Mouse (Mus musculus) intestine, postnatal 0 days (tissue): ENCODE results near the gene Lasp1. TPM values are rescaled to one million over a fixed set of nuclear protein-coding genes. Genes with fewer than 3 reads are reported as not detected.

Source experiments
- ATAC-seq: fragments of 200-750 bp; cut with Nextera tagmentation; 2 replicates; pipeline ENCODE4 v1.8.0; 2017; ENCODE audit warnings: mild to moderate bottlenecking, moderate TSS enrichment, moderate library complexity
- H3K27ac ChIP-seq: fragments of 300-500 bp; sonication (generic); 2 replicates; pipeline ENCODE4 v1.5.1; 2014; ENCODE audit warnings: mild to moderate bottlenecking, low read depth, low read length, moderate library complexity
- H3K27me3 ChIP-seq: fragments of 300-500 bp; sonication (generic); replicated peaks from 2 replicates; pipeline ENCODE4 v1.6.1; 2014; ENCODE audit warnings: low read length, mixed read lengths; ENCODE audit not compliant: control insufficient read depth, insufficient read depth
- H3K36me3 ChIP-seq: fragments of 300-500 bp; sonication (generic); 2 replicates; pipeline ENCODE4 v1.6.1; 2014; ENCODE audit warnings: mild to moderate bottlenecking, moderate library complexity; ENCODE audit not compliant: control insufficient read depth, insufficient read depth
- H3K4me1 ChIP-seq: fragments of 300-500 bp; sonication (generic); replicated peaks from 2 replicates; pipeline ENCODE4 v1.6.1; 2014; ENCODE audit warnings: antibody characterized with exemption, low read length, mixed read lengths; ENCODE audit not compliant: control insufficient read depth, insufficient read depth
- H3K4me2 ChIP-seq: fragments of 300-500 bp; sonication (generic); replicated peaks from 2 replicates; pipeline ENCODE4 v1.6.1; 2014; ENCODE audit warnings: low read depth, mild to moderate bottlenecking, moderate library complexity
- H3K4me3 ChIP-seq: fragments of 300-500 bp; sonication (generic); 2 replicates; pipeline ENCODE4 v1.5.1; 2014; ENCODE audit warnings: low read depth, low read length
- H3K9ac ChIP-seq: fragments of 300-500 bp; sonication (generic); 2 replicates; pipeline ENCODE4 v1.6.1; 2014; ENCODE audit warnings: mild to moderate bottlenecking, low read depth, low read length
- H3K9me3 ChIP-seq: fragments of 300-500 bp; sonication (generic); 2 replicates; pipeline ENCODE4 v1.6.1; 2016; ENCODE audit warnings: mixed run types; ENCODE audit not compliant: control insufficient read depth
- CTCF ChIP-seq: sonication (generic); IDR thresholded peaks from 2 replicates; pipeline ENCODE4 v1.5.1; 2016; ENCODE audit warnings: low read depth, mild to moderate bottlenecking, control low read depth, antibody characterized with exemption, moderate library complexity
- WGBS: fragments of 180-500 bp; shearing (Covaris S2); extraction: QIAGEN DNeasy Blood & Tissue Kit; methylation state at CpG from one replicate; pipeline ENCODE4 v1.1.7; 2014; 5-methylcytosine and 5-hydroxymethylcytosine counted together
- polyA plus RNA-seq: library from polyadenylated mRNA; unstranded; fragments of >200 nt; fragmentation: Nextera tagmentation; extraction: Ambion mirVana; gene quantifications from 2 replicates; pipeline ENCODE4 v1.2.1, GENCODE M21; 2015

Gene Lasp1
- polyA plus RNA-seq, 1 experiment from 2014 or later, result 98.2 TPM

- Histone ChIP-seq H3K9ac (no peak overlapping the region), H3K36me3 (peaks cover 18% of the 10 kb centered on the region), H3K4me3 (no peak overlapping the region), H3K4me1 (peaks cover 51% of the 10 kb centered on the region), H3K27ac (peak overlapping the region; percentile 58), H3K9me3 (no peaks in the 10 kb centered on the region), H3K27me3 (no peaks in the 10 kb centered on the region), H3K4me2 (peak overlapping the region; percentile 13; the same call in 1 of the 2 replicates)
- WGBS, result 36% methylated on average over 2 of the region's 2 CpGs
- TF ChIP-seq CTCF, result no peak
- ATAC-seq, result no peak
Measured at GRCm38 (mm10) chr11:97808093-97808492, 9.3 kb downstream of the Lasp1 start.

GRCm38 (mm10) chr11:97808621-97809234 lies 9.9 kb downstream of the Lasp1 start:
- no peak overlapping the region for H3K9ac ChIP-seq
- no peak overlapping the region for H3K4me2 ChIP-seq

DNA sequence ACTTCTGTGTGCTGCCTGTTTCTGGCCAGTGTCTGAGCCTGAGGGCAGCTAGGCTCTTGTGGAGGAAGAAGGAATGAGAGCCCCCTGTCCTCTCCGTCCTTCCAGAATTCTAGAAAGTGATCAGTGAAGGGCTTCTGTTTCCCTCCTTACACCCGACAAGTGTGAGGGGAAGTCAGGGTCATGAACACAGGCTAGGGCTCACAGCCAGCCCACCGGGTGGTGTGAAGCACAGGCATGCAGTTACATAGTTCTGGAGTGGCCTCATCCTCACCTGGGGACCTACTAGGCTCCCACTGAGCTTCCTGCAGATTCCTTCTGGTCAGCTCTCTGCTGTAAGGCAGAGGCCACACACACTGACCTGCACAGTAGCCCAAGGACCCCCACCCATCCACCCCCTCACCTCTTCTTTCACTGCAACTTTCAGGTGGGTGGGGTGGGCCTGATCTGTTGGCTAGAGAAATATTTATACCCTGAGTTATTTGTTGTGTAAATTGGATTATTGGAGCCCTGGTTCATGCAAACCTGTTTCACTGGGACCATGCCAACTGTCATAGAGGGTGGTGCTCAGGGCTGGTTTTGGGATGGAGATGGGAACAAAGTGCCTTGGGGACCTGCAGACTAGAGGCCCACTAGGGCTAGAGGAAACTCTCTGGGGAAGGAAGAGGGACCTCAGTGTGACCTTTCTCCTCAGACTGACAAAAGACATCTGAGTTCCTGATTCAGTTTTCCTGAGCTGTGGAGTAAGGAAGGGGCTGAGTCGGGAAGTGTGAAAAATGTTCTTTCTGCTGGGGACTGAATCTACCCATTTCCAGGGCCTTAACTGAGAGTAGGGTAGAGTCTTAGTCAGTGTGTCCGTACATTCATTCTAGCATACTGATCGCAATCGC lies 10.7 kb downstream of the Lasp1 start:
- Histone ChIP-seq H3K27ac (peak overlapping the region; percentile 58), H3K4me2 (0 out of 2 replicates have a peak overlapping the region, but pooled peaks have one; percentile 24), H3K4me3 (no peak overlapping the region), H3K9me3 (no peaks in the 10 kb centered on the region), H3K36me3 (peaks cover 31% of the 10 kb centered on the region), H3K9ac (no peak overlapping the region), H3K27me3 (no peaks in the 10 kb centered on the region), H3K4me1 (peaks cover 60% of the 10 kb centered on the region)
- no peak for ATAC-seq
- no peak for TF ChIP-seq CTCF
- 49% methylated on average over 7 of the region's 7 CpGs for WGBS

More at GRCm38 (mm10) chr11:97808621-97809234, 9.9 kb downstream of the Lasp1 start:
- H3K4me1 ChIP-seq, result peaks cover 57% of the 10 kb centered on the region
- WGBS, result 30% methylated on average over 5 of the region's 5 CpGs
- H3K9me3 ChIP-seq, result no peaks in the 10 kb centered on the region
- H3K4me3 ChIP-seq, result no peak overlapping the region
- TF ChIP-seq CTCF, result no peak
- no peak for ATAC-seq
- H3K27me3 ChIP-seq, result no peaks in the 10 kb centered on the region
- H3K27ac ChIP-seq, result peak overlapping the region; percentile 58
- peaks cover 25% of the 10 kb centered on the region for H3K36me3 ChIP-seq

GRCm38 (mm10) chr11:97810356-97810755 lies 11.6 kb downstream of the Lasp1 start:
- TF ChIP-seq CTCF, result no peak
- peak overlapping the region; percentile 62 for H3K27ac ChIP-seq
- H3K9me3 ChIP-seq, result no peaks in the 10 kb centered on the region
- peak overlapping the region; percentile 37; the same call in 1 of the 2 replicates for H3K9ac ChIP-seq
- no peak for ATAC-seq
- peaks cover 40% of the 10 kb centered on the region for H3K36me3 ChIP-seq
- 41% methylated on average over 7 of the region's 7 CpGs for WGBS
- H3K4me3 ChIP-seq, result no peak overlapping the region
- H3K4me2 ChIP-seq, result 0 out of 2 replicates have a peak overlapping the region, but pooled peaks have one; percentile 24
- no peaks in the 10 kb centered on the region for H3K27me3 ChIP-seq
- peaks cover 61% of the 10 kb centered on the region for H3K4me1 ChIP-seq

- no peak for ATAC-seq
- H3K27ac ChIP-seq, result peak overlapping the region; percentile 92
- peaks cover 46% of the 10 kb centered on the region for H3K36me3 ChIP-seq
- peak overlapping the region; percentile 24; the same call in 1 of the 2 replicates for H3K4me2 ChIP-seq
- TF ChIP-seq CTCF, result no peak
- H3K4me3 ChIP-seq, result no peak overlapping the region
- H3K27me3 ChIP-seq, result no peaks in the 10 kb centered on the region
- H3K9ac ChIP-seq, result peak overlapping the region; percentile 37; the same call in 1 of the 2 replicates
- H3K4me1 ChIP-seq, result peaks cover 59% of the 10 kb centered on the region
- no peaks in the 10 kb centered on the region for H3K9me3 ChIP-seq
- WGBS, result 34% methylated on average over 3 of the region's 3 CpGs
Measured at GRCm38 (mm10) chr11:97810970-97811369, 12.2 kb downstream of the Lasp1 start.

- H3K36me3 ChIP-seq, result peaks cover 47% of the 10 kb centered on the region
- peak overlapping the region; percentile 92 for H3K27ac ChIP-seq
- H3K9ac ChIP-seq, result 0 out of 2 replicates have a peak overlapping the region, but pooled peaks have one; percentile 37
- no peaks in the 10 kb centered on the region for H3K27me3 ChIP-seq
- H3K4me3 ChIP-seq, result peak overlapping the region; percentile 7; the same call in 1 of the 2 replicates
- H3K9me3 ChIP-seq, result no peaks in the 10 kb centered on the region
- H3K4me1 ChIP-seq, result peaks cover 59% of the 10 kb centered on the region
- H3K4me2 ChIP-seq, result peak overlapping the region; percentile 56
- TF ChIP-seq CTCF, result no peak
- ATAC-seq, result peak; percentile 84
- 31% methylated on average over 13 of the region's 13 CpGs for WGBS
Measured at GRCm38 (mm10) chr11:97811569-97812362, 13.0 kb downstream of the Lasp1 start.
